Mouse (Mus musculus) neural tube, embryonic 15.5 days (tissue): ENCODE data around the gene Kdm1a. TPM values are rescaled to one million over a fixed set of nuclear protein-coding genes. Genes with fewer than 3 reads are reported as not detected.

Experiments used
- ATAC-seq: fragments of 200-750 bp; cut with Nextera tagmentation; 2 replicates; pipeline ENCODE4 v1.8.0; 2017; ENCODE audit warnings: mild to moderate bottlenecking, moderate TSS enrichment, moderate library complexity; ENCODE audit not compliant: low FRiP score
- H3K27ac ChIP-seq: fragments of 300-500 bp; sonication (generic); replicated peaks from 2 replicates; pipeline ENCODE4 v1.5.1; 2015; ENCODE audit warnings: mild to moderate bottlenecking, inconsistent platforms
- H3K27me3 ChIP-seq: fragments of 300-500 bp; sonication (generic); replicated peaks from 2 replicates; pipeline ENCODE4 v1.6.1; 2015; ENCODE audit warnings: inconsistent platforms
- H3K36me3 ChIP-seq: fragments of 300-500 bp; sonication (generic); 2 replicates; pipeline ENCODE4 v1.6.1; 2015; ENCODE audit warnings: inconsistent platforms
- H3K4me1 ChIP-seq: fragments of 300-500 bp; sonication (generic); 2 replicates; pipeline ENCODE4 v1.6.1; 2015; ENCODE audit warnings: inconsistent platforms
- H3K4me2 ChIP-seq: fragments of 300-500 bp; sonication (generic); 2 replicates; pipeline ENCODE4 v1.6.1; 2015; ENCODE audit warnings: inconsistent platforms, mild to moderate bottlenecking, moderate library complexity
- H3K4me3 ChIP-seq: fragments of 300-500 bp; sonication (generic); replicated peaks from 2 replicates; pipeline ENCODE4 v1.5.1; 2015; ENCODE audit warnings: mild to moderate bottlenecking, inconsistent platforms
- H3K9ac ChIP-seq: fragments of 300-500 bp; sonication (generic); replicated peaks from 2 replicates; pipeline ENCODE4 v1.6.1; 2015; ENCODE audit warnings: mild to moderate bottlenecking, inconsistent platforms
- H3K9me3 ChIP-seq: fragments of 300-500 bp; sonication (generic); replicated peaks from 2 replicates; pipeline ENCODE4 v1.6.1; 2016; ENCODE audit warnings: inconsistent platforms
- WGBS: fragments of 180-500 bp; shearing (Covaris S2); methylation state at CpG from one replicate; pipeline ENCODE4 v1.1.7; 2015; ENCODE audit warnings: mixed read lengths; 5-methylcytosine and 5-hydroxymethylcytosine counted together
- polyA plus RNA-seq: library from polyadenylated mRNA; unstranded; fragments of >200 nt; fragmentation: Nextera tagmentation; extraction: Ambion mirVana; gene quantifications from 2 replicates; pipeline ENCODE4 v1.2.1, GENCODE M21; 2015

The Kdm1a gene
- polyA plus RNA-seq, 1 experiment from 2014 or later: 49.8 TPM

- Histone ChIP-seq H3K4me1 (peaks cover 13% of the 10 kb centered on the region), H3K36me3 (peaks cover 62% of the 10 kb centered on the region), H3K4me2 (no peak overlapping the region), H3K9me3 (no peaks in the 10 kb centered on the region), H3K27me3 (no peaks in the 10 kb centered on the region), H3K27ac (peak overlapping the region; percentile 60; the same call in 1 of the 2 replicates), H3K9ac (no peak overlapping the region), H3K4me3 (no peak overlapping the region)
- no peak for ATAC-seq
- 56% methylated on average over 6 of the region's 6 CpGs for WGBS
Measured at GRCm38 (mm10) chr4:136562755-136563154, 39.8 kb downstream of the Kdm1a start.

GRCm38 (mm10) chr4:136560270-136560991 lies 42.1 kb downstream of the Kdm1a start:
- H3K27ac ChIP-seq: no peak overlapping the region
- WGBS: 89% methylated on average over 8 of the region's 8 CpGs
- H3K4me2 ChIP-seq: no peak overlapping the region
- peaks cover 13% of the 10 kb centered on the region for H3K4me1 ChIP-seq
- no peaks in the 10 kb centered on the region for H3K27me3 ChIP-seq
- H3K4me3 ChIP-seq: no peak overlapping the region
- no peak for ATAC-seq
- H3K9me3 ChIP-seq: no peaks in the 10 kb centered on the region
- peaks cover 63% of the 10 kb centered on the region for H3K36me3 ChIP-seq
- H3K9ac ChIP-seq: no peak overlapping the region

GRCm38 (mm10) chr4:136559690-136560089 lies 42.8 kb downstream of the Kdm1a start:
- no peak overlapping the region for H3K4me3 ChIP-seq
- 88% methylated on average over 2 of the region's 2 CpGs for WGBS
- H3K9ac ChIP-seq: no peak overlapping the region
- ATAC-seq: no peak
- no peak overlapping the region for H3K4me2 ChIP-seq
- no peaks in the 10 kb centered on the region for H3K9me3 ChIP-seq
- no peak overlapping the region for H3K27ac ChIP-seq
- peaks cover 67% of the 10 kb centered on the region for H3K36me3 ChIP-seq
- peaks cover 13% of the 10 kb centered on the region for H3K4me1 ChIP-seq
- no peaks in the 10 kb centered on the region for H3K27me3 ChIP-seq

GRCm38 (mm10) chr4:136557638-136558037 lies 44.9 kb downstream of the Kdm1a start:
- no peaks in the 10 kb centered on the region for H3K27me3 ChIP-seq
- no peak overlapping the region for H3K4me3 ChIP-seq
- H3K9ac ChIP-seq: no peak overlapping the region
- peaks cover 75% of the 10 kb centered on the region for H3K36me3 ChIP-seq
- H3K4me1 ChIP-seq: peaks cover 9% of the 10 kb centered on the region
- H3K27ac ChIP-seq: no peak overlapping the region
- no peak for ATAC-seq
- no peak overlapping the region for H3K4me2 ChIP-seq
- 92% methylated on average over 2 of the region's 2 CpGs for WGBS
- H3K9me3 ChIP-seq: no peaks in the 10 kb centered on the region

- no peak overlapping the region for H3K27ac ChIP-seq
- H3K4me1 ChIP-seq: peaks cover 9% of the 10 kb centered on the region
- H3K4me3 ChIP-seq: no peak overlapping the region
- peaks cover 86% of the 10 kb centered on the region for H3K36me3 ChIP-seq
- H3K27me3 ChIP-seq: no peaks in the 10 kb centered on the region
- no peak overlapping the region for H3K9ac ChIP-seq
- WGBS: 77% methylated on average over 1 of the region's 1 CpGs
- no peak overlapping the region for H3K4me2 ChIP-seq
- no peak for ATAC-seq
- H3K9me3 ChIP-seq: no peaks in the 10 kb centered on the region
Measured at GRCm38 (mm10) chr4:136553108-136553507, 49.4 kb downstream of the Kdm1a start.

GRCm38 (mm10) chr4:136548381-136548801 lies 54.1 kb downstream of the Kdm1a start:
- peak overlapping the region; percentile 42 for H3K27ac ChIP-seq
- H3K9ac ChIP-seq: no peak overlapping the region
- H3K27me3 ChIP-seq: no peaks in the 10 kb centered on the region
- 67% methylated on average over 1 of the region's 1 CpGs for WGBS
- ATAC-seq: no peak
- H3K36me3 ChIP-seq: peaks cover 77% of the 10 kb centered on the region
- no peak overlapping the region for H3K4me3 ChIP-seq
- H3K9me3 ChIP-seq: no peaks in the 10 kb centered on the region
- peaks cover 18% of the 10 kb centered on the region for H3K4me1 ChIP-seq
- no peak overlapping the region for H3K4me2 ChIP-seq

- Histone ChIP-seq H3K27ac (peak overlapping the region; percentile 42), H3K4me1 (peaks cover 18% of the 10 kb centered on the region), H3K9ac (0 out of 2 replicates have a peak overlapping the region, but pooled peaks have one; percentile 1), H3K36me3 (peaks cover 78% of the 10 kb centered on the region), H3K27me3 (no peaks in the 10 kb centered on the region), H3K9me3 (no peaks in the 10 kb centered on the region), H3K4me3 (no peak overlapping the region), H3K4me2 (no peak overlapping the region)
- ATAC-seq: no peak
- 84% methylated on average over 1 of the region's 1 CpGs for WGBS
Measured at GRCm38 (mm10) chr4:136547721-136548120, 54.8 kb downstream of the Kdm1a start.

GRCm38 (mm10) chr4:136546279-136547045 lies 56.1 kb downstream of the Kdm1a start:
- Histone ChIP-seq H3K27me3 (no peaks in the 10 kb centered on the region), H3K9ac (no peak overlapping the region), H3K27ac (0 out of 2 replicates have a peak overlapping the region, but pooled peaks have one; percentile 28), H3K4me2 (no peak overlapping the region), H3K4me3 (no peak overlapping the region), H3K4me1 (peaks cover 18% of the 10 kb centered on the region), H3K9me3 (no peaks in the 10 kb centered on the region), H3K36me3 (peaks cover 74% of the 10 kb centered on the region)
- ATAC-seq: no peak
- 56% methylated on average over 3 of the region's 3 CpGs for WGBS

GRCm38 (mm10) chr4:136545151-136545550 lies 57.4 kb downstream of the Kdm1a start:
- Histone ChIP-seq H3K27ac (no peak overlapping the region), H3K9me3 (no peaks in the 10 kb centered on the region), H3K36me3 (peaks cover 68% of the 10 kb centered on the region), H3K4me2 (no peak overlapping the region), H3K9ac (no peak overlapping the region), H3K27me3 (no peaks in the 10 kb centered on the region), H3K4me1 (peaks cover 18% of the 10 kb centered on the region), H3K4me3 (no peak overlapping the region)
- WGBS: 92% methylated on average over 3 of the region's 3 CpGs
- ATAC-seq: no peak

- no peak overlapping the region for H3K4me2 ChIP-seq
- no peaks in the 10 kb centered on the region for H3K27me3 ChIP-seq
- no peaks in the 10 kb centered on the region for H3K36me3 ChIP-seq
- no peak overlapping the region for H3K9ac ChIP-seq
- no peak overlapping the region for H3K4me3 ChIP-seq
- no peak overlapping the region for H3K27ac ChIP-seq
- H3K4me1 ChIP-seq: no peaks in the 10 kb centered on the region
- 18% methylated on average over 4 of the region's 4 CpGs for WGBS
- no peak for ATAC-seq
- no peaks in the 10 kb centered on the region for H3K9me3 ChIP-seq
Measured at GRCm38 (mm10) chr4:136526412-136526811, 76.1 kb downstream of the Kdm1a start.

GRCm38 (mm10) chr4:136524309-136524708 lies 78.2 kb downstream of the Kdm1a start:
- no peaks in the 10 kb centered on the region for H3K9me3 ChIP-seq
- H3K9ac ChIP-seq: no peak overlapping the region
- no peak overlapping the region for H3K4me2 ChIP-seq
- H3K27ac ChIP-seq: no peak overlapping the region
- 88% methylated on average over 2 of the region's 2 CpGs for WGBS
- no peaks in the 10 kb centered on the region for H3K27me3 ChIP-seq
- no peak overlapping the region for H3K4me3 ChIP-seq
- H3K36me3 ChIP-seq: no peaks in the 10 kb centered on the region
- no peaks in the 10 kb centered on the region for H3K4me1 ChIP-seq
- ATAC-seq: no peak

GRCm38 (mm10) chr4:136521898-136522297 lies 80.6 kb downstream of the Kdm1a start:
- 56% methylated on average over 5 of the region's 5 CpGs for WGBS

More at GRCm38 (mm10) chr4:136521898-136522297, 80.6 kb downstream of the Kdm1a start:
- ATAC-seq: no peak
- no peak overlapping the region for H3K4me2 ChIP-seq
- no peaks in the 10 kb centered on the region for H3K4me1 ChIP-seq
- H3K9ac ChIP-seq: no peak overlapping the region
- H3K9me3 ChIP-seq: no peaks in the 10 kb centered on the region
- no peak overlapping the region for H3K4me3 ChIP-seq
- H3K36me3 ChIP-seq: no peaks in the 10 kb centered on the region
- H3K27ac ChIP-seq: 0 out of 2 replicates have a peak overlapping the region, but pooled peaks have one; percentile 18
- H3K27me3 ChIP-seq: no peaks in the 10 kb centered on the region
